Mouse (Mus musculus) gonadal fat pad, adult 2 months (tissue): ENCODE data around the gene Atl2. TPM values are rescaled to one million over a fixed set of nuclear protein-coding genes. Genes with fewer than 3 reads are reported as not detected.
A peak's percentile ranks its signal among the peaks of the same experiment; 100 is the strongest.

Source experiments
- DNase-seq: peaks from one replicate; pipeline ENCODE4 v3.0.0-alpha.2; 2012; ENCODE audit warnings: low read depth
- polyA plus RNA-seq: library from polyadenylated mRNA; depleted of rRNA; stranded (reverse); fragments of >200 nt; gene quantifications from 2 replicates; pipeline ENCODE4 v1.2.3, GENCODE M21; 2012; rRNA removed

Atl2 gene
- polyA plus RNA-seq, 1 experiment, result 17.3 TPM

GRCm38 (mm10) chr17:79818884-79819283 lies 77.0 kb downstream of the Atl2 start:
- DNase-seq, result no peak

- DNase-seq, result no peak
Observed at GRCm38 (mm10) chr17:79817995-79818394, 77.9 kb downstream of the Atl2 start.

- DNase-seq, result no peak
Observed at GRCm38 (mm10) chr17:79817551-79817950, 78.4 kb downstream of the Atl2 start.

GRCm38 (mm10) chr17:79816896-79817295 lies 79.0 kb downstream of the Atl2 start:
- DNase-seq, result no peak

- DNase-seq, result no peak
Observed at GRCm38 (mm10) chr17:79810421-79810820, 85.5 kb downstream of the Atl2 start.

GRCm38 (mm10) chr17:79809491-79810316 lies 86.2 kb downstream of the Atl2 start:
- DNase-seq, result no peak

DNA sequence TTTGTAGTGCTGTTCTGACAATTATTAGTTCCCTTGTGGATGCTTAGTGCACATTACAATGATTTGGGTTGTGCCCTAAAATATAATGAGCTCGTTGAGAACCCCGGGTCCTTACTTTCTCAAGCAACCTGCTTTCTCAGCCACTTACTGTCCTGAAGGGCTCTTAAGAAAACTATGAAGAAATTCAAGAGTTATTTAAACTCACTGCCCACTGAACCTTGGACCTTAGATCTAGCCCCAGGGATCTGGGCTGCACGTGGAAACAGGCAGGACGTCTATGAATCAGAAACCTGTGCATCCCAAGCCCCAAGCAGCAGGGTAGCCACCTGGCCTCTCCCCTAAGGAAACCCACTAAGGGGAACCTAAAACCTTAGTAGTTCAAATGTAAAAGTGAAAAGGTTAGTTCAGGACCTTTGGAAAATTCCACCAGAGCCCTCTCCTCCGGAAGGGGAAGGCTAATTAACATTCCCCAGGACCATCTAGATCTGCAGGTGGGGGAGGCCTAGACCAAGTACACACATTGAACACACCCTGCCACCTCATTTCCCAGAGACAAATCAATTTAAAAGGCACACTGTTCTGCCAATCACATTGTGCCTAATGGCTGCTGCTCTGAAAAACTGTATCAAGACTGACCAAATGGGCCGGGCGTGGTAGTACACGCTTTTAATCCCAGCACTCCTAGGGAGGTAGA lies 88.5 kb downstream of the Atl2 start:
- no peak for DNase-seq

DNA sequence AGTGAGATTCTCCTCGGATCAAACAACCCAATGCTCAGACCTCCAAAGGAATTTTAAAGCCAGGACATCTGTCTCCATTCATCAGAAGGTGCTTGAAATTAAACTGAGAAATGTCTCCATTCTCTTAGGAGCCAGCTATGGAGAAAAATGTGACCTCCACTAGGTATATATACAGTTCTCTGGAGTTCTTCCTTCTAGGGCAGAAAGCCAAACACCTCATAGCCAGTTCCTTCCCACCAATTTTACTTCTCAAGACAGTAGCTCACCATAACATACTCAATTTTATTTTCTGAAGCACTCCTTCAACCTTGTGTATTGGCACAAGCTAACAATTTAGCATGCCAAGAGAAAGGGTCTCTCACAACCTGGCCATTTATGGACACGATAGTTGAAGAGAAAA lies 91.2 kb downstream of the Atl2 start:
- no peak for DNase-seq

GRCm38 (mm10) chr17:79802056-79802455 lies 93.9 kb downstream of the Atl2 start:
- no peak for DNase-seq

DNA sequence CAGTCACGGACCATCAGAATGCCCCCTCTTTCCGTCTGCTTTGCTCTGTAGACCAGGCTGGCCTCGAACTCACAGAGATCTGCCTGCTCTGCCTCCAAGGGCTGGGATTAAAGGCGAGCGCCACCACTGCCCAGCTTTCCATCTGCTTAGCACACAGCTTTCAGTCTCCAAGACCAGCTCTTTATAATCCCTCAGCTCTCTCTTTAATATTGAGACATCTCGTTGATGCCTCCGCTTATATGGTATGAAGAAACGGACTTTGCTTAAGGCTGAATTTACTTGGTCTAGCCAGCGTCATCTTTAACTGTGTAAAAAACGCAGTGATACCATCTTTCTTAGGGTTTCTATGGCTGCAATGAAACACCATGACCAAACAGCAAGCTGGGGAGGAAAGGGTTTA lies 97.1 kb downstream of the Atl2 start:
- peak; percentile 62 for DNase-seq

Other genes starting within 250 kb of the Atl2 start
- gene Cyp1b1, start 181.1 kb downstream of the Atl2 start, polyA plus RNA-seq, result 35.5 and 49.4 TPM in 2 replicates
- gene Hnrnpll, start 166.2 kb upstream of the Atl2 start, polyA plus RNA-seq, result 14.4 and 18.1 TPM in 2 replicates
- gene Galm, start 231.3 kb upstream of the Atl2 start, polyA plus RNA-seq, result 21.6 and 28.1 TPM in 2 replicates